Mouse (Mus musculus) heart, postnatal 36 days (tissue): ENCODE data around the gene Cenpe. TPM values are rescaled to one million over a fixed set of nuclear protein-coding genes. Genes with fewer than 3 reads are reported as not detected.
"Not testable (repeated sequence)": the region's sequence is repeated elsewhere in the genome, so short reads cannot be mapped to it uniquely, and the experiment has no call there.

Experiments
- DNase-seq, 2 experiments: peaks; one replicate each; pipeline ENCODE4 v3.0.0; 2021 to 2022
- intact Hi-C: fragments of 180-260 bp; cut with DNase I; formaldehyde crosslinking; loops from one replicate; pipeline ENCODE4 v1.15.1; 2025
- total RNA-seq, 2 experiments: library from RNA; stranded (reverse); gene quantifications; 2 replicates each; pipeline ENCODE4 v1.2.3; 2021

Cenpe gene
- total RNA-seq = under 1 TPM; 0.76 to 0.94 TPM

DNA sequence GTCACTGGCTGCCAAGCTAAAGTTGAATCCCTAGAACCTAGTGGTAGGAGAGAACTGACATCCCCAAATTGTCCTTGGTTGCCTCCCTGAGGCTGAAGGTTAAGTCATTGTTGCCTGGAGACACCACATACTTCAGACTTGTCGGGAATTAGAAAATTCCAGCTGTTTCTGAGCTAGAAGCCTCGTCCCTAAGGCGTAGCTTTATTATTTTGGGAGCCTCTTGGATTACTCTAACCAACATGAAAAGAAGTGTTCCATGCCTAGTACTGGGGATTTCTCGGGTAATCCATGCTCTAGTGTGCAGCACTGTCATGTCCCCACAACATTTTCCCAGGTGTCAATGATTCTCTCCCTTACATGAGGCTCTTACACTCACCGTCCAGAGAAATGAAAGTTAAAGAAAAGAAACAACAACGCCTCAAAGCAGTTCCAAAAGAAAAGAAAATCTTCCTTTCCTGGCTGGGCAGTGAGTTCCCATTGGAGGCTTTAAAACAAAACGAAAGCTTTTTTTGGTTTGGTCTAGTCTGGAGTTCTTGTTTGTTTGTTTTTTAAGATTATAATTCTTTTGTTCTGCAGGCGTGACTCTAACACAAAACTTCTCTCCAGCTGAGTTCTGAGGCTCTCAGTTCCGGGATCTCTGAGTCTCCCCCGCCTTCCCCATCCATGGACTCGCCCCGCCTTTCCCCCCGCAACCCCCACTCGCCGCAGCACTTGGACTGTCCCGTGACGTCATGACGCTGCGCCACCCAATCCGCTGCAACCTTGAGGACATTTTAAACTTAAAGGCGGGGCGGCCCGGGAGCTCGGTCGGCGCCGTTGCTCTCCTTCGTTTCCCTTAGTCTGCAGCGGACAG lies at the start of gene Cenpe:
Cenpe (plus strand) TSS at position 733 of the 853 bp plus-strand sequence.
- peak; percentile 91 to 93 for DNase-seq
- intact Hi-C loops = loop anchor here (10.0 kb wide), 3 partner anchors 223 to 1897 kb away; partner anchors contain the start of genes Ppa2, Tet2 and Ube2d3

DNA sequence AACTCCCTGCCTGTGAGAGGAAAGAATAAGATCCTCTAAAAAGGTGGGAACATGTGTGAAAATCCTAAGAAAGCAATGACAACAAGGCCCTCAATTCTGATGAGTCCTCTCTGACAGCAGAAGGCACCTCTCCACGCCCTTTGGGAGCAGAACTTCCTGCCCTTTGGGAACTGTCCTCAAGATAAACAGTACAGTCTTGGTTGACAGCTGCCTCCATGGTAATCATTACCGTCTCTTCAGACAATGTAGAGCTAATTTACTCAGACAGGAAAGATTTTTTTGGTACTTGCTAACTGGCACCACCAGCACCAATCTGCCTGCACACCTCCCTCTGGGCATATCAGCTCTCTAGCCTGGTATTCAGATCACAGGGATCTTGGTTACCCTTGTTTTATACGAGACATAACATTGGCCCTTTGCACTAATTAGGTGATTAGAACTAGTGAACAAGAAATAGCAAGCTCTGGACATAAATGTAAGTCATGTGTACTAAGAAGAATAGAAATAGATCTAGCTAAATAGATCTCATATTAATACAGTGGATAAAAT lies 40.4 kb upstream of the Cenpe start:
- no peak for DNase-seq
- intact Hi-C loops = no loop called here

DNA sequence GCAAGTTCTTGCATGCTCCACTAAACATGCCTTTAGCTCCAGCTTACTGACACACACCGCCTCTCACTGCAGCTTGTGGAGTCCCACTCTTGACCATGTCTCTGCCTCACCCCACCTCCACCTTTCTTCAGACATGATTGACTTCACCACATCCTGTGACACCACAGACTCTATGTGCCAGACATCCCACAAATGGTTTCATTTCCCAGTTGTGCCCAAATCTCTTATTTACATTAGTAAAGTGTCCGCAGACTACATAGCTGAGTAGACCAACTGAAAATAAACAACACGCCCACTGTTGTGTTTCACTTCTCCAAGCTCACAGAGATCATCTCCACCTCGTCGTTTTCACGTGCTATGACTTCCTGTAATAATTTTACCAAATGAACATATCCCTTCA lies 20.5 kb upstream of the Cenpe start:
- intact Hi-C loops = no loop called here
- no peak for DNase-seq

DNA sequence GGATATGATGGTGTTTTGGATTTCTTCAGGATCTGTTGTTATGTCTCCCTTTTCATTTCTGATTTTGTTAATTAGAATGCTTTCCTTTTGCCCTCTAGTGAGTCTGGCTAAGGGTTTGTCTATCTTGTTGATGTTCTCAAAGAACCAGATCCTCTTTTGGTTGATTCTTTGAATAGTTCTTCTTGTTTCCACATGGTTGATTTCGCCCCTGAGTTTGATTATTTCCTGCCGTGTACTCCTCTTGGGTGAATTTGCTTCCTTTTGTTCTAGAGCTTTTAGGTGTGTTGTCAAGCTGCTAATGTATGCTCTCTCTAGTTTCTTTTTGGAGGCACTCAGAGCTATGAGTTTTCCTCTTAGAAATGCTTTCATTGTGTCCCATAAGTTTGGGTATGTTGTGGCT lies 14.3 kb upstream of the Cenpe start:
- DNase-seq, intact Hi-C loops: not testable (repeated sequence)

DNA sequence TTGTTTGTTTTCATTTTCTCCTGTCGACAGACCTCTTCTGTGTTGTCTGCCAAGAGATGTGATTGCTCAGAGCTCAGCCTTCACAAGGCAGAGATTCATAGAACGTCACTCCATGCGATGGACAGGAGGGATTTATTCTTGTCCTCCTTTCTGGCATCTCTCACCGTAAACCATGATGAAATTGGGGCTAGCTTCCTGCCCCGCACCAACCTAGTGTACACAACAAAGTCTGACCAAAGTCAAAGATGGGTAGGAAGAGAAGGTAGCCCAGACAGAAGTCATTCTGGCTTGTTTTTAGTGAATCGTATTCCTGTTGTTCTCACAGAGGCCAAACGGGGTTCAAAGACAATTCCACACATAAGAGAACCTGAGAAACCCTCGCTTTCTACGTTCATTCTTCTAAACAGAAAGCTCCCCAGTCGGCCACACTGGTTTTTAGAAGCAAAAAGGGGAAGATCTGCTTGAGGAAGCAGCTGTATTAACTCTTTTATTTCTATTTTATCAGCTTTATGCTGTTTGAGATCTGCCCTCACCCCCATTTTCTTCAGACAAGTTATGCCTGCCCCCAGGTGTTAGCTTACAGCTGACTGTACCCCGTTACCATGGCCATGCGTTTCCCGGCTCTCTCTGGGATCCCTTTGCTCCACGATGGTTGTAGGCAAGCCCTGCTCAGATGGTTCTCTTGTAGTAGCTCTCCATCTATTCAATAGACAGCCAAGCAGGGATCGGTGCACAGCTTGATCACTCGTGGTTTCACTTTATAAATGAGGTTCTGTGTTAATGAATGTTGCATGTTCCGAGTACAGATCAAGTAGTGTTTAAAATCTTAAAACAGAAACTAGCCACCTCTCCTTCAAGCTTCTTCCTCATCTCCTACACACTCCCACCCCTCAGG lies 11.7 kb upstream of the Cenpe start:
- DNase-seq = no peak

DNA sequence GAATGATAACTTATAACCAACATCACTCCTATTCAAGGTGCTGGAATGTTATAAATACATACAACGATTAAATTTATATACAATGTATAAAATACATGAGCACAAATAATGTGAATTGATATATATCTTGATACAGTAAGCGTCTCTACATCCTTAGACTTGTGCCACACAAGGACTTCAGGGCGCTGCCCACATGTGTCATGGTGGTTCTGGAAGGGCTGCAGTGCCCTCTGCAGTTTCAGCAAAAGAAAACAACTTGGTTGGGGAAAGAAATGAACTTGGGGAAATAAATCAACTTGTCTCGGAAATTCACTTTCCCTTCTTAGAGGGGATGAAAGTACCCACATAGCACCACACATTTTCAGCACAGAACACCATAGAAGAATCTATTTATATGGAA lies 5.7 kb upstream of the Cenpe start:
- peak in 1 of 2 experiments; percentile 8 for DNase-seq
- intact Hi-C loops = loop anchor here (5.0 to 10.0 kb wide), 2 partner anchors 554 to 1332 kb away; no protein-coding TSS in a partner anchor

More for the DNA sequence above, 11.7 kb upstream of the Cenpe start:
- intact Hi-C loops = loop anchor here (10.0 kb wide), 1 partner anchor 1326 kb away; no protein-coding TSS in a partner anchor

DNA sequence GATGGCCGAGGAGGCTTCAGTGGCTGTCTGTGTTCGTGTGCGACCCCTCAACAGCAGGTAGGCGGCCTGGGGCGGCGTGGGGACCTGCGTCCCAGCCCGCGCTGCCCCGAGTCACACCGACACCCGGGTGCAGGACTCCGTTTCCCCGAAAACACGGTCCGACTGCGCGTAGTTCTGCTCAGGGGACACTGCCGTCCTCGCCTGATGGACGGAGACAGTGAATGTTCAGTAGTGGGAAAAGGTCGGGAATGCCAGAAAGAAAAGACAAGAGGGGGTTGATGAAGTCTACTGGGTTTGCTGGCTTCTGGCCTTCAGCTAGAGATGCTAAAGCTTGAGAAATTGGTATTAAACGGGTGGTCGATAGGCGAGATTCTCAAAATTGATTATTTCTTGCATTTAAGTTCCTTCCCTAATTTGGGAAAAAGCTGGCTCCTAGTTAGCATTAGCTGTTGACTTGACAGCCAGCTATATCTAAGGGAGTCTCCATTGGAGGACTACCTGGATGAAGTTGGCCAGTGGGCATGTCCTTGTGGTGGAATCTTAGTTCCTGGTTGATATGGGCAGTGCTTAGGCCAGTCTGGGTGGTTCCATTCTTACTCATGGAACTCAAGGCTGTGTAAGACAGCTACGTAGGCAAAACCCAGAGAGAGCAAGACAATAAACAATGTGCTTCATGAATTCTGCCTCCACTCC lies 467 bp downstream of the Cenpe start:
- intact Hi-C loops = loop anchor here (10.0 kb wide), 3 partner anchors 222 to 1898 kb away; partner anchors contain the start of genes Ppa2, Tet2 and Ube2d3
- no peak for DNase-seq

DNA sequence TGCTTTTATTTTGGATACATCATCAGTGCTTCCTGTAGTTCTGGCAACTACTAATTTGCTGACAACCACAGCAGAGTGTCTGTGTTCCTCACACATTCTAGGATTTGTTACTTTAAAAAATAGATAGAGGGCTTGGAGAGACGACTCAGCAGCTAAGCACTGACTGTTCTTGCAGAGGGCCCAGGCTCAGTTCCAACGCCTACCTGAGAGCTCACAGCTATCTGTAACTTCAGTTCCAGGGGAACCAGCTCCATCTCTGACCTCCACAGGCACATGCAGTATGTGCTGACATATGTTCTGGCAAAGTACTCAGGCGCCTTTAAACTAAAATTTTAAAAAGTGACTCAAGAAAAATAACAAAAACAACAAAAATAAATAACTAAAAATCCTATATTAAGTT lies 19.7 kb downstream of the Cenpe start:
- no peak for DNase-seq
- intact Hi-C loops = no loop called here

DNA sequence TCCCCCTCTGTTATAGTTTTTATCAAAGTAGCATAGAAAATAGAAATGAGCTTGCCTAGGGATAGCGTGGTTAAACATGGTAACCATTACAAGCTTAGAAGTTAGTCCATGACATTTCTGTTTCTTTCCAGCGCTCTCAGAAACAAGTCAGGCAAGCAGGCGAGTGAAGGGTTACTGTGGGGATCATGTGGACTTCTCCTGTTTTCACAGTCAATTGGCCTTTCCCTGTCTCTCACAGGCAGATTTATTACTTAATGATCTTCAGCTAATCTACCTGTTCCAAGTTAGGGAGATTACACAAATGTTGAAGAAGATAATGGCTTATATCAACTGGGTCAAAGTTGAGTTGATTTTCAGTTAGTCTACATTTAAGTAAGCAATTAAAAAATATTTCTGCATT lies 20.1 kb downstream of the Cenpe start:
- no peak for DNase-seq
- intact Hi-C loops = no loop called here

DNA sequence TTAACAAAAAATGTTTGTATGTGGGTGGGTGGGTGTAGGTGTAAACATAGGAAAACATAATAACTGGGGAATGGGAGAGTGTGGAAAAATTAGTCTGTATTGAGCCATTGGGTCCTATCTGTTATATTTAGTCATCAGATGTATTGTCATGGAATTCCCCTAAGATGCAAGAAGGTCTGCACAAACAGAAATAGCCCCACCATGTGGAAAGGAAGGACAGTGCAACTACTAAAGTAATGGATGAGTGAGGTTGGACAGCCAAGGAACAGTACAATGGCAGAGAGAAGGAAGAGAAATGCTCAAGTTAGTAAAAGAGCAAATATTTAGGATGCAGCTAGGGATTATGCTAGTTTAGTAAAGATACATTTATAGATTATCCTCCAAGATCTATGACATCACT lies 33.4 kb downstream of the Cenpe start:
- intact Hi-C loops = no loop called here
- no peak for DNase-seq

DNA sequence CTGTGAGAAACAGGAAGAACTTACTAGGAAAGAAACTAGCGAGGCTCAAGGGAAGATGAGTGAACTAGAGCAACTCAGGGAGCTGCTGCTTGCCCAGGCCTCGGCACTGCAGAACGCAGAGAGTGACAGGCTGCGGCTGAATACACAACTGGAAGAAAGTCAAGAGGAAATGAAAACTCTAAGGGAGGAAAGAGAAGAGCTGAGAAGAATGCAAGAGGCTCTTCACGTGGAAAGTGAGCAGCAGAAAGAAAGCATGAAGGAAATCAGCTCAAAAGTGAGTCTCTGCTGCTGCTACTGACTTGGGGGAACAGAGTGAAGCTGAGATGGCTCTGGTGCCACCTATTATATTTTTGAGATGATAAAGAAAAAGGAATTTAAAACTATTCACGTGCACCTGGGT lies 34.5 kb downstream of the Cenpe start:
- intact Hi-C loops = no loop called here
- DNase-seq = no peak

DNA sequence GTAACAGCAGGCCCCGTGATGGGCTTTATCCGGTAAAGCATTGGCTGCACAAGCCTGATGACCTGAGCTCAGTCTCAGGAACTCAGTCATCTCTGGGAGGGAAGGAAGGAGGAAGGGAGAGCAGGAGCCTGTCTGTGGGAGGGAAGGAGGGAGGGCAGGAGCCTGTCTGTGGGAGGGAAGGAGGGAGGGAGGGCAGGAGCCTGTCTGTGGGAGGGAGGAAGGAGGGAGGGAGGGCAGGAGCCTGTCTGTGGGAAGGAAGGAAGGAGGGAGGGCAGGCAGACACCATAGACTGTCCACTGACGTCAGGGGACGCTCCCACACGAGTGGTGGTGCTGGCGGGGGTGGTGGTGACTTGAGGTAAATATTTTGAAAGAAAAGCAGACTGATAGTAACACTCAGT lies 36.8 kb downstream of the Cenpe start:
- intact Hi-C loops = no loop called here
- no peak for DNase-seq

DNA sequence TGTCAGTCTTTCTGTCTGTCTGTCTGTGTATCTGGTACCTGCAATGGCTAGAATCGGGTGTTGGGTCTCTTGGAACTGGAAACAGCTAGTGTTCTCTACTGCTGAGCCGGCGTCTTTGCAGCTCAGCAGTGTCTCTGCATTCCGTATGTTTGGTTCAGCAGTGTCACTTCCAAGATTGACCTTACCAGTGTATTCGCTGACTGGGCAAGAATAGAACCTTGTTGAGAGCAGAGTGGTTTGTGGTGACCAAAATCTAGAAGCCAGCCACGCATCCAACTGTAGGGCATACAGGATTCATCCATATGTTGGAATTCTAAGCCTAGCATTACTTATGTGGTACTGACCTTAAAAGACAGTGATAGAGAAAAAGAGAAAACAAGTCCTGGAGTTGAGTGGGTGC lies 39.5 kb downstream of the Cenpe start:
- intact Hi-C loops = no loop called here
- no peak for DNase-seq

DNA sequence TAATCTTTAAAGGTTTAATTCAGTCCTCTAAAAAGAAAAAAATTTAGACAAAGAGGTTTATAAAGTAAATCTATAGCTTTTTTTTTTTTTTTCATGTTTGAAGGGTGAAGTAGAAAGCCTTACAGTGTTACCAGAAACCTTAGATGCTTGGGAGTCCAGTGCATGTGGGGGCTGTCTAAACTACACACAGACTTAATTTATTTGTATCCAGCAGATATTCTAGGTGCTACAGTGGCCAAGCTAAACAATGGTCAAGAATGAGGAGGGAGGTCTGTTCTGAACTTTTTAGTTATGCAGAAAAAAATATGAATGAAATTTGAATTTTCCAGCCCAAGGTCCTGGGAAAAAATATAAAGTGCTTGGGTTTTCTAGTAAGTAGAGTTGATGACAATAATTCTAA lies 42.4 kb downstream of the Cenpe start:
- intact Hi-C loops = no loop called here
- DNase-seq = no peak

DNA sequence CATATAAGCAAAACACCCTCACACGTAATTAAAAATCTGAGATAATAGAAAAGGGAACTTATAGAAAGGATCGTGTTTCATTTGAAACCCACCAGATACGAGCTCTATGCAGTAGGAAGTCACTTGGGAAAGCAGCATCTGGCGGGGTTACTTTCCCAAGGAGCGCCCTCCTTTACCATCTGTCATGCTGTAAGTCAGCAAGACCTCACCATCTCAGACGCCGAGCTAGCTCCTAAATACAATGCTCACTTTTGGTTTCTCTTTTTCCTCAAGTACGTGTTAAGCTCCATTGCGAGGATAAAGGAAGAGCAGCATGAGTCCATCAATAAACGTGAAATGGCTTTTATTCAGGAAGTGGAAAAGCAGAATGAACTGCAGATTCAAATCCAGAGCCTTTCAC lies 46.6 kb downstream of the Cenpe start:
- intact Hi-C loops = no loop called here
- DNase-seq = no peak

DNA sequence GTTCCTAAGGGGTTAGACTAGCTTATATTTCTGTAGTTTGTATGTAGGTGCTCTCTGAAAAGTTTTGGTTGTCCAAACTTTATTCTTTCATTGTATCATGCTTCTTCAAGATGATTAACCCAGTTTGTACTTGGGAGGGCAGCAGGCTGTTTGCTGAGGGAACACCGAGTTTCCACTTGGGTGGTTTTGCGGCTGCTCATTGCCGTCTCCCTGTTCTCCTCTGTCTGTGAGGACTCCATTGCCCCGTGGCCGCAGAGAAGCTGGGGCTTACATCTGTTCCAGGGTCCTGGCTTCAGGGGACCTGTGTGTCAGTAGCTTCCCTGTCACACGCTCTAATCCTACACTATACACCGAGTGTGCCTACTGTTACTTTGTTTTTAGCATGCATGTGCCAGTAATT lies 47.9 kb downstream of the Cenpe start:
- intact Hi-C loops = no loop called here

DNA sequence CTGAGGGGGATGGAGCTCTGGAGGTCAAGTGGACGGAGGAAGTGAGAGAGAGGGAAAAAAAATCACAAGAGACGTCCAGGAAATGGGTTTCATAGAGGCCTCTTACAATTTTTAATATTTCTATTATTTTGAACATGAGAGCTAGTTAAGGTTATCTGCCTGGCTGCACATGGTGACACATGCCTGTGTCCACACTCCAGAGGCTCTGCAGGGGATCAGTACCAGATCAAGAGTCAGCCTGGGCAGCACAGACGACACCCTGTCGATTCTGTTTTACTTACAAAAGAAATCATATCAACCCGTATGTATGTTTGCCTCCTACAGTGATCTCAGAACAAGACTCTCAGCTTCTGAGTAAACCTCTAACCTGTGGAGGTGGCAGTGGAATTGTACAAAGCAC lies 56.3 kb downstream of the Cenpe start:
- DNase-seq = no peak
- intact Hi-C loops = no loop called here

More for the DNA sequence above, 47.9 kb downstream of the Cenpe start:
- DNase-seq = no peak

DNA sequence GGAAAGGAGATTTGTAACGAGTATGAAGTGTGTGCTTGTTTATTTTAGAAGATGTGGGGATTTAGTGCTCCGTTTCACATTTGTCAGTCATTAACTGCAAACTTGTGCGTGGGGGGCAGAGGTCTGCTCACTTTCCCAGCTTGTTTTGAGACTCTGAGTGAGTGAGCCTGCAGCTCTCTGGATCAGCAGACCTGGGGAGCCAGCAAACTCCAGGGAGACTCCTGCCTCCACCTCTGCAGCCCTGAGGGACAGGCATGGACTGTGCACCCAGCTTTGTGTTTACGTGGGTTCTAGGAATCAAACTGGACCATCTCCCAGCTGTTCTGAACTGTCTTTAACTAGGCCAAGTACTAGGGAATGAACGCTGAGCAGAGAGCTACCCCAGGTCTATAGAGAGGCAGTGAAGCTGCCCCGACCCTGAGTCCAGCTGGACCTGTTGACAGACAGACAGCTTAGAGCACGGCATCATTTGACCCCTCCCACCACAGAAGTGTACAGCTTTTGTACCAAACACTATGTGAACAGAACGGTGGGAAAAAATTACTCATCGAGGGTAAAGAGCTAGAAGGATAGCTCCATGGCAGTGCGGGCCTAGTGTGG lies 57.2 kb downstream of the Cenpe start:
- no peak for DNase-seq
- intact Hi-C loops = no loop called here

DNA sequence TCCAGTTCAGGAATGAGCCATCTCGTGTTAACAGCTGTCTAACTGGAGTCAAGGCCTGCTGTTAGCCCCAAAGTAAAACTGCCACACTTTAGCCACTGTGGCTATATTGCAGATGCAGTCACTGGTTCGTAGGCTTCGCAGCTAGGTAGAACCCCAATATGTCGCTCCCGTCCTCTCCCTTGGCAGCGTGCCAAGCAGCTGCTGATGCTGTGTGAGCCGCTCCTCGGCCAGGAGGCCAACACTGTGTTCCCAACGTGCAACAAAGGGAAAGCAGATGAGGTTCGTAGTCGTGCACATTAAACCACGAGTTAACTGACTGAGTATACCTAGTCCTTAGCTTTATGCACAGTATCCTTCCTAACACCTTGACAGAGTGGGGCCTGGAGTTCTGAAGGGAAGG lies 60.3 kb downstream of the Cenpe start:
- intact Hi-C loops = no loop called here
- DNase-seq = no peak

DNA sequence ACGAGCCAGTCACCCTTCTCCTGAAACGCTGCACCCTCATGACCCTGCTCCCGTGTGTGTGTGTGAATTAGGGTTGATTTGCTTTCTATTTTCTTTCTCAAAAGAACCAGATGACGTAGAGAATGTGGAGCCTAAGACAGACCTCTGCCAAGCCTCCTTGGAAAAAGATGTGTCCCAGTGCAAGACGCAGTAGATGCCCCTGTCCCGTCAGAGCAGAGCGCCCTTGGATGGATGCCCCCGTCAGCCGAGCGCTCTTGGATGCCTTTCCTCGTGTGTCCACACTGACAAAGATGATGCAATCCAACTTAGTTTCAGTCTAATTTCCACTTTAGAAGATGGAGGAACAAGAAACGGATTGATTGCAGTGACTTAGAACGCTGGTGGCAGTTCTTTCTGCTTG lies 60.7 kb downstream of the Cenpe start:
- intact Hi-C loops = no loop called here
- no peak for DNase-seq
